Mouse (Mus musculus) ES-E14 (cell line): Measurements from ENCODE around the gene Gm13279. TPM values are rescaled to one million over a fixed set of nuclear protein-coding genes. Genes with fewer than 3 reads are reported as not detected.
A peak's percentile ranks its signal among the peaks of the same experiment; 100 is the strongest.
"Not testable (repeated sequence)": the region's sequence is repeated elsewhere in the genome, so short reads cannot be mapped to it uniquely, and the experiment has no call there.

Experiments used
- DNase-seq: peaks from one replicate; pipeline ENCODE4 v3.0.0-alpha.2; 2013; ENCODE audit warnings: low read depth, low spot score
- H3K27ac ChIP-seq: 2 replicates; pipeline ENCODE4 v1.5.1; 2012; ENCODE audit warnings: low read depth, mild to moderate bottlenecking, low read length, moderate library complexity, mixed read lengths; ENCODE audit not compliant: poor library complexity, insufficient read depth, severe bottlenecking
- H3K36me3 ChIP-seq: 2 replicates; pipeline ENCODE4 v1.6.1; 2012; ENCODE audit warnings: mild to moderate bottlenecking, low read length, moderate library complexity, mixed read lengths; ENCODE audit not compliant: control insufficient read depth, poor library complexity, insufficient read depth, severe bottlenecking
- H3K4me1 ChIP-seq, 2 experiments: fragments of 150-350 bp in 1 of 2; sonication (generic) in 1 of 2; 2 replicates each; pipeline ENCODE4 v1.6.1; 2012; ENCODE audit warnings: low read length in 2 of 2, mild to moderate bottlenecking in 1 of 2, mixed read lengths in 1 of 2; ENCODE audit not compliant: control insufficient read depth in 2 of 2, insufficient read depth in 2 of 2, poor library complexity in 1 of 2
- H3K4me3 ChIP-seq, 2 experiments: fragments of 150-350 bp in 1 of 2; sonication (generic) in 1 of 2; 2 replicates each; pipeline ENCODE4 v1.5.1; 2012; ENCODE audit warnings: low read length in 2 of 2, low read depth in 1 of 2, mild to moderate bottlenecking in 1 of 2, mixed read lengths in 1 of 2; ENCODE audit not compliant: insufficient read depth in 1 of 2, poor library complexity in 1 of 2, severe bottlenecking in 1 of 2
- H3K9ac ChIP-seq: 2 replicates; pipeline ENCODE4 v1.6.1; 2012; ENCODE audit warnings: low read depth, mild to moderate bottlenecking, low read length, mixed read lengths; ENCODE audit not compliant: poor library complexity, insufficient read depth, severe bottlenecking
- H3K9me3 ChIP-seq: fragments of 150-350 bp; sonication (generic); 2 replicates; pipeline ENCODE4 v1.6.1; 2012; ENCODE audit warnings: low read depth, mild to moderate bottlenecking, low read length; ENCODE audit not compliant: control insufficient read depth, insufficient read depth
- in situ Hi-C, 2 experiments: fragments of 600-800 bp; cut with MboI; formaldehyde crosslinking; loops; one replicate each; pipeline ENCODE4 v1.15.1; 2025; ENCODE audit warnings: low sequenced_read_pairs in 2 of 2, inconsistent platforms in 1 of 2; ENCODE audit not compliant: unreplicated experiment in 2 of 2
- total RNA-seq: library from RNA; depleted of rRNA; stranded (reverse); fragments of 300-350 nt; gene quantifications from 2 replicates; pipeline ENCODE4 v1.2.3, GENCODE M21; 2012

Gene Gm13279
- total RNA-seq, 1 experiment = not detected

DNA sequence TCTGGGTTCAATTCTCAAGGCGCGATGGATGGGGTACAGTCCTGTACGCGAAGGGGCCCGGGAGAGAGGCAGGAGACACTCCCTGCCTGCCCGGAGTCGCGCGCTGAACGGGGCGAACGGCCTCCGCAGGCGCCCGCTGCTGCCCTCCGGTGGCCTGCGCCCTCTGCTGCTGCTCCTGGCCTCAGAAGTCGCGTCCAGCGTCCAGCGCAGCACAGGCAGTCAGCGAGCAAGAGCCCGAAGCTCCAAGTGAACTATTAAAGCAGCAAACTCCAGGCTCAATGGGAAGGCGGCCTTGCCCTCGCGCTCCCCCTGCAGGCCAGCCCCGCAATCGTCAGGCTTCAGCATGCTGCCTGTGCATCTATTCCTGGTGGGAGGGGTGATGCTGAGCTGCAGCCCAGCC lies 36.8 kb upstream of the Gm13279 start:
- H3K4me1 ChIP-seq, H3K9ac ChIP-seq, H3K36me3 ChIP-seq, DNase-seq, H3K4me3 ChIP-seq, in situ Hi-C loops, H3K9me3 ChIP-seq, H3K27ac ChIP-seq: not testable (repeated sequence)

DNA sequence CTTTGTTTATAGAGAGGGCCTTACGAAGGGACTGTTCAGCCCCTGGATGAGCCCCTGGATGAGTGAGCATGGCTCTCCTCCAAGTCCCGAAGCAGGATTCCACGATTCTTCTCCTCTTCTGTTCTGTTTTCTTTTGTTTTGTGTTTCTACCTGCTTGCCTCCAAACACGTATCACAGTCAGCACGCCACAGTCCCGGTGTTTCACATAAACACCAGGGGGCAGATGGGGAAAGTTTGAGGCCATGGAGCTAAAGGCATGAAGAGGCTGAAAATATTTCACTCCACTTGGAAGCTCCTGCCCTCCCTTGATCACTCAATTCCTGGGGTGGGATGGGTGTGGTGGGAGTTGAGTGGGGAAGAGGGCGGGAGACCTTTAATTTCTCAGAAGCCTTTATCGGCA lies 35.4 kb upstream of the Gm13279 start:
- in situ Hi-C loops, H3K27ac ChIP-seq, H3K4me1 ChIP-seq, DNase-seq, H3K36me3 ChIP-seq, H3K9ac ChIP-seq, H3K9me3 ChIP-seq, H3K4me3 ChIP-seq: not testable (repeated sequence)

DNA sequence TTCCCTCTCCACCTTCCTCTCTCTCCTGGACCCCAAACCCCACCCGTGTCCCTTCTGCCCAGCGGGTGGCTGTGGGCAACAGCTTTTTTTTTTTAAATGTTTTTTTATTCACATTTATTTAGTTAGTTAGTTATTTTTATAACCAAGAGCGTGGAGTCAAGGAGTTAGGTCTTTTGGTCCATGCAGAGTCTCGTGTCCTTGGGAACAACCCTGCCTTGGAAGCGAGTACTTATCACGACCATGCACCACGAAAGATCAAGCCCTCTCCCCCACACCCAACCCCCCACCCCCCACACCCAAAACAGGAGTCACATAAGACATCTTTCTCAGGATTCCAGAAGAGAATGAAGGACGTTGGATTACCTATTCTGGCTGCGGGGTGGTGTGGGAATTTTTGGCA lies 34.9 kb upstream of the Gm13279 start:
- in situ Hi-C loops = not testable (repeated sequence)

DNA sequence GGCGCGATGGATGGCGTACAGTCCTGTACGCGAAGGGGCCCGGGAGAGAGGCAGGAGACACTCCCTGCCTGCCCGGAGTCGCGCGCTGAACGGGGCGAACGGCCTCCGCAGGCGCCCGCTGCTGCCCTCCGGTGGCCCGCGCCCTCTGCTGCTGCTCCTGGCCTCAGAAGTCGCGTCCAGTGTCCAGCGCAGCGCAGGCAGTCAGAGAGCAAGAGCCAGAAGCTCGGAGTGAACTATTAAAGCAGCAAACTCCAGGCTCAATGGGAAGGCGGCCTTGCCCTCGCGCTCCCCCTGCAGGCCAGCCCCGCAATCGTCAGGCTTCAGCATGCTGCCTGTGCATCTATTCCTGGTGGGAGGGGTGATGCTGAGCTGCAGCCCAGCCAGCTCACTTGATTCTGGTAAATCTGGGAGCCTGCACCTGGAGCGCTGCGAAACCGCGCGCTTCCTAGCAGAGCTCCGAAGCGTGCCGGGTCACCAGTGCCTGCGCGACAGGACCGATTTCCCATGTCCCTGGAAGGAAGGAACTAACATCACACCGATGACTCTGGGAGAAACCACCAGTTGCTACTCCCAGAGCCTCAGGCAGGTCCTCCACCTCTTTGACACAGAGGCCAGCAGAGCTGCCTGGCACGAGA lies 33.7 kb upstream of the Gm13279 start:
- not testable (repeated sequence) for H3K9me3 ChIP-seq

More for the DNA sequence above, 34.9 kb upstream of the Gm13279 start:
- not testable (repeated sequence) for H3K4me1 ChIP-seq, DNase-seq, H3K27ac ChIP-seq, H3K4me3 ChIP-seq, H3K9ac ChIP-seq, H3K36me3 ChIP-seq, H3K9me3 ChIP-seq

GRCm38 (mm10) chr4:88773534-88773933 lies 23.7 kb upstream of the Gm13279 start, which contains the start of gene Gm13290:
Gm13290 (plus strand) TSS chr4:88773834.
- H3K9me3 ChIP-seq, H3K36me3 ChIP-seq, H3K9ac ChIP-seq, in situ Hi-C loops, H3K27ac ChIP-seq, DNase-seq, H3K4me1 ChIP-seq, H3K4me3 ChIP-seq: not testable (repeated sequence)

More for the DNA sequence above, 33.7 kb upstream of the Gm13279 start:
- peak overlapping the region in 1 of 2 experiments; percentile 34; a peak in 1 of 4 replicates for H3K4me3 ChIP-seq
- DNase-seq, H3K36me3 ChIP-seq, H3K27ac ChIP-seq, H3K9ac ChIP-seq, H3K4me1 ChIP-seq, in situ Hi-C loops: not testable (repeated sequence)

DNA sequence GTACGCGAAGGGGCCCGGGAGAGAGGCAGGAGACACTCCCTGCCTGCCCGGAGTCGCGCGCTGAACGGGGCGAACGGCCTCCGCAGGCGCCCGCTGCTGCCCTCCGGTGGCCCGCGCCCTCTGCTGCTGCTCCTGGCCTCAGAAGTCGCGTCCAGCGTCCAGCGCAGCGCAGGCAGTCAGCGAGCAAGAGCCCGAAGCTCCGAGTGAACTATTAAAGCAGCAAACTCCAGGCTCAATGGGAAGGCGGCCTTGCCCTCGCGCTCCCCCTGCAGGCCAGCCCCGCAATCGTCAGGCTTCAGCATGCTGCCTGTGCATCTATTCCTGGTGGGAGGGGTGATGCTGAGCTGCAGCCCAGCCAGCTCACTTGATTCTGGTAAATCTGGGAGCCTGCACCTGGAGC lies 20.6 kb upstream of the Gm13279 start, which contains the start of gene Gm13289:
Gm13289 (plus strand) TSS at position 301 of the 400 bp plus-strand sequence.
- H3K9me3 ChIP-seq, H3K4me1 ChIP-seq, H3K36me3 ChIP-seq, in situ Hi-C loops, DNase-seq, H3K27ac ChIP-seq, H3K4me3 ChIP-seq, H3K9ac ChIP-seq: not testable (repeated sequence)

- H3K9me3 ChIP-seq, H3K4me1 ChIP-seq, H3K27ac ChIP-seq, in situ Hi-C loops, H3K4me3 ChIP-seq, H3K36me3 ChIP-seq, H3K9ac ChIP-seq, DNase-seq: not testable (repeated sequence)
Observed at GRCm38 (mm10) chr4:88779550-88779949, 17.6 kb upstream of the Gm13279 start, which contains the start of gene Gm13272. Gm13272 (plus strand) TSS chr4:88779850.

DNA sequence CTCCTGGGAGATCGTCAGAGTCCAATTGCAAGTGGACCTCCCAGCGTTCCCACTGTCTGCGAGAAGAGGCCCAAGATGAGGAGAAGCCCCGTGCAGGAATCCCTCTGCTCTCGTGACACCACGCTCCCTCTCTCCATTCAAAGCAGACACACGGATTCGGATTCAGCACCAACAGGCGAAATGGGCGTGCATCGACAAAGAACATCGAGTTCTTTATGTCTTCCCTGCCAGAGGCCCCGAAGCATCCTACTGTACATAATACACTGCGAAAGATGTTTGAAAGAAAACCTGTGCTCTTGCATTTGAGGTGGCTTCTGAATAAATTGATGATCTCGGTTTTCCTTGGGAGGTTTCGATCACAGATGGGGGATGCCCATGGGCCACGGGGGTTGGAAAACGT lies 16.9 kb upstream of the Gm13279 start:
- H3K4me3 ChIP-seq, in situ Hi-C loops, H3K27ac ChIP-seq, DNase-seq, H3K4me1 ChIP-seq, H3K9ac ChIP-seq, H3K36me3 ChIP-seq, H3K9me3 ChIP-seq: not testable (repeated sequence)
